Mouse (Mus musculus): ENCODE results near the gene Hoxb6. TPM values are rescaled to one million over a fixed set of nuclear protein-coding genes. Genes with fewer than 3 reads are reported as not detected.

The Hoxb6 gene
- polyA plus RNA-seq, 1 experiment, result not detected

- Histone ChIP-seq H3K4me2 (ENCODE audit: low read depth) (no peak overlapping the region), H3K4me3 (no peak overlapping the region), H3ac (ENCODE audit: control insufficient read depth, insufficient read length) (no peak overlapping the region), H3K79me2 (ENCODE audit: control insufficient read depth, insufficient read depth) (no peaks in the 10 kb centered on the region), H3K36me3 (ENCODE audit: control insufficient read depth, insufficient read depth) (no peaks in the 10 kb centered on the region), H3K27me3 (ENCODE audit: control insufficient read depth, insufficient read depth, insufficient read length) (peaks cover 86% of the 10 kb centered on the region)
- no peak for TF ChIP-seq CEBPB (IDR thresholded peaks at IDR 0.05; ENCODE audit: insufficient read depth, poor library complexity, severe bottlenecking)
- TF ChIP-seq MYOG (IDR thresholded peaks at IDR 0.05; ENCODE audit: control insufficient read depth in 1 of 3, insufficient read depth in 1 of 3, insufficient read length in 2 of 3, low read depth in 2 of 3), result no peak
- no peak for TF ChIP-seq SRF (IDR thresholded peaks at IDR 0.05; ENCODE audit: control insufficient read depth, insufficient read length, low read depth)
- no peak for TF ChIP-seq POLR2AphosphoS2 (IDR thresholded peaks at IDR 0.05; ENCODE audit: insufficient read length, low read depth)
- TF ChIP-seq POLR2A (IDR thresholded peaks at IDR 0.05; ENCODE audit: insufficient read length, low read depth), result no peak
- TF ChIP-seq E2F4 (IDR thresholded peaks at IDR 0.05; ENCODE audit: insufficient read depth), result no peak
- no peak for TF ChIP-seq USF1 (IDR thresholded peaks at IDR 0.05; ENCODE audit: low read depth)
- TF ChIP-seq MAX (IDR thresholded peaks at IDR 0.05; ENCODE audit: low read depth), result no peak
- TF ChIP-seq MYOD1 (IDR thresholded peaks at IDR 0.05; ENCODE audit: control insufficient read depth in 1 of 3, insufficient read length in 2 of 3, low read depth in 2 of 3), result no peak
- TF ChIP-seq REST (IDR thresholded peaks at IDR 0.05; ENCODE audit: insufficient read depth, insufficient read length), result no peak
- no peak for TF ChIP-seq TCF12 (IDR thresholded peaks at IDR 0.05; ENCODE audit: insufficient read depth, poor library complexity, severe bottlenecking)
- TF ChIP-seq TCF3 (IDR thresholded peaks at IDR 0.05; ENCODE audit: insufficient read length, low read depth), result no peak
These were observed 17.8 kb upstream of the Hoxb6 start for GRCm38 (mm10) chr11:96274428-96274827.

DNA sequence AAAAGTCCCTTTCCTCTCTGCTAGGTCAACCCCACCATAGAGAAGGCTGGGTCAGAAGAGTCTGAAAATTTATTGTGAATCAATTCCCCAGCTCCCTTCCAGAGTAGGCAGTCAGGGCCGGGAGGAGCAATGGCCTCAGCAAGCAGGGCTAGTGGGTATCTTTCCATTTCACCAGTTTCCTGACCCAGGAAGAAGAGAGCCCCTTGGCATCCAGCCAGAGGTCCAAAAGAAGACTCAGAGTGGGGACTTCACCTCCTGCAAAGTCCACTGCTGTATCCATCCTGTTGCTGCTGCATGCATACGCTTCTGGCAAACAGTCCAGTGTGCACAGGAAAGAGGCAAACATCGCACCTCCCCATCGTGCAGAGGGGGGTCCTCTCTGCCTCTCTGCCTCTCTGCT, 16.4 kb upstream of the Hoxb6 start:
- no peak for TF ChIP-seq REST (IDR thresholded peaks at IDR 0.05; ENCODE audit: insufficient read depth, insufficient read length)
- TF ChIP-seq SRF (IDR thresholded peaks at IDR 0.05; ENCODE audit: control insufficient read depth, insufficient read length, low read depth), result no peak
- no peak for TF ChIP-seq TCF3 (IDR thresholded peaks at IDR 0.05; ENCODE audit: insufficient read length, low read depth)
- TF ChIP-seq CEBPB (IDR thresholded peaks at IDR 0.05; ENCODE audit: insufficient read depth, poor library complexity, severe bottlenecking), result no peak
- no peak for TF ChIP-seq MAX (IDR thresholded peaks at IDR 0.05; ENCODE audit: low read depth)
- TF ChIP-seq POLR2AphosphoS2 (IDR thresholded peaks at IDR 0.05; ENCODE audit: insufficient read length, low read depth), result no peak
- no peak for TF ChIP-seq MYOD1 (IDR thresholded peaks at IDR 0.05; ENCODE audit: control insufficient read depth in 1 of 3, insufficient read length in 2 of 3, low read depth in 2 of 3)
- no peak for TF ChIP-seq E2F4 (IDR thresholded peaks at IDR 0.05; ENCODE audit: insufficient read depth)

GRCm38 (mm10) chr11:96277151-96278044, 14.9 kb upstream of the Hoxb6 start:
- Histone ChIP-seq H3K4me2 (ENCODE audit: low read depth) (no peak overlapping the region), H3K4me3 (no peak overlapping the region), H3K79me2 (ENCODE audit: control insufficient read depth, insufficient read depth) (no peaks in the 10 kb centered on the region), H3K36me3 (ENCODE audit: control insufficient read depth, insufficient read depth) (no peaks in the 10 kb centered on the region), H3ac (ENCODE audit: control insufficient read depth, insufficient read length) (no peak overlapping the region), H3K27me3 (ENCODE audit: control insufficient read depth, insufficient read depth, insufficient read length) (peaks cover 82% of the 10 kb centered on the region)
- no peak for TF ChIP-seq MYOD1 (IDR thresholded peaks at IDR 0.05; ENCODE audit: control insufficient read depth in 1 of 3, insufficient read length in 2 of 3, low read depth in 2 of 3)
- no peak for TF ChIP-seq E2F4 (IDR thresholded peaks at IDR 0.05; ENCODE audit: insufficient read depth)
- TF ChIP-seq SRF (IDR thresholded peaks at IDR 0.05; ENCODE audit: control insufficient read depth, insufficient read length, low read depth), result no peak
- no peak for TF ChIP-seq POLR2A (IDR thresholded peaks at IDR 0.05; ENCODE audit: insufficient read length, low read depth)
- TF ChIP-seq TCF3 (IDR thresholded peaks at IDR 0.05; ENCODE audit: insufficient read length, low read depth), result no peak
- no peak for TF ChIP-seq USF1 (IDR thresholded peaks at IDR 0.05; ENCODE audit: low read depth)
- TF ChIP-seq POLR2AphosphoS2 (IDR thresholded peaks at IDR 0.05; ENCODE audit: insufficient read length, low read depth), result no peak
- TF ChIP-seq CEBPB (IDR thresholded peaks at IDR 0.05; ENCODE audit: insufficient read depth, poor library complexity, severe bottlenecking), result no peak
- TF ChIP-seq MAX (IDR thresholded peaks at IDR 0.05; ENCODE audit: low read depth), result no peak
- TF ChIP-seq MYOG (IDR thresholded peaks at IDR 0.05; ENCODE audit: control insufficient read depth in 1 of 3, insufficient read depth in 1 of 3, insufficient read length in 2 of 3, low read depth in 2 of 3), result no peak
- TF ChIP-seq REST (IDR thresholded peaks at IDR 0.05; ENCODE audit: insufficient read depth, insufficient read length), result no peak
- no peak for TF ChIP-seq TCF12 (IDR thresholded peaks at IDR 0.05; ENCODE audit: insufficient read depth, poor library complexity, severe bottlenecking)

More for the DNA sequence above, 16.4 kb upstream of the Hoxb6 start:
- H3K27me3 ChIP-seq (ENCODE audit: control insufficient read depth, insufficient read depth, insufficient read length), result peaks cover 82% of the 10 kb centered on the region
- H3K79me2 ChIP-seq (ENCODE audit: control insufficient read depth, insufficient read depth), result no peaks in the 10 kb centered on the region
- H3K4me3 ChIP-seq, result no peak overlapping the region
- no peak overlapping the region for H3K4me2 ChIP-seq (ENCODE audit: low read depth)
- H3ac ChIP-seq (ENCODE audit: control insufficient read depth, insufficient read length), result no peak overlapping the region
- H3K36me3 ChIP-seq (ENCODE audit: control insufficient read depth, insufficient read depth), result no peaks in the 10 kb centered on the region

DNA sequence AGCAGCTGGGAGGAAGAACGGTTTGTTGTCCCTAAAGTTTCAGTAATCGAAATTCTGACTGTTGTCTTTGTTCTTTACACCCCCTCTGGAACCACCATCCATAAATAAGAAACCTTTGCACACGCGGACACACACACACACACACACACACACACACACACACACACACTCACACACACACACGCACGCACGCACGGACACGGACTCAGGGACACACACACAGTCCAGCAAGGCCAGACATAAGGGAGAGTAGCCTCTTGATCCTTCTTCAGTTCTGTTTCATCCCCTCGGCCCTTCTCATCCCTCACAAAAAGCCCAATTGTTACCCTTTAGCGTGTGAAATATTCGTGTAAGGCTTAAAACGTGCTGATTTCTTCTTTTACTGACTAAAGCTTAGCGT, 14.0 kb upstream of the Hoxb6 start:
- Histone ChIP-seq H3K79me2 (ENCODE audit: control insufficient read depth, insufficient read depth) (no peaks in the 10 kb centered on the region), H3K4me2 (ENCODE audit: low read depth) (no peak overlapping the region), H3K36me3 (ENCODE audit: control insufficient read depth, insufficient read depth) (no peaks in the 10 kb centered on the region), H3K27me3 (ENCODE audit: control insufficient read depth, insufficient read depth, insufficient read length) (peaks cover 83% of the 10 kb centered on the region), H3K4me3 (no peak overlapping the region), H3ac (ENCODE audit: control insufficient read depth, insufficient read length) (no peak overlapping the region)
- TF ChIP-seq TCF12 (IDR thresholded peaks at IDR 0.05; ENCODE audit: insufficient read depth, poor library complexity, severe bottlenecking) (no peak), CEBPB (IDR thresholded peaks at IDR 0.05; ENCODE audit: insufficient read depth, poor library complexity, severe bottlenecking) (no peak), REST (IDR thresholded peaks at IDR 0.05; ENCODE audit: insufficient read depth, insufficient read length) (no peak), E2F4 (IDR thresholded peaks at IDR 0.05; ENCODE audit: insufficient read depth) (no peak), TCF3 (IDR thresholded peaks at IDR 0.05; ENCODE audit: insufficient read length, low read depth) (no peak), MYOG (IDR thresholded peaks at IDR 0.05; ENCODE audit: control insufficient read depth in 1 of 3, insufficient read depth in 1 of 3, insufficient read length in 2 of 3, low read depth in 2 of 3) (no peak), MAX (IDR thresholded peaks at IDR 0.05; ENCODE audit: low read depth) (no peak), SRF (IDR thresholded peaks at IDR 0.05; ENCODE audit: control insufficient read depth, insufficient read length, low read depth) (no peak), USF1 (IDR thresholded peaks at IDR 0.05; ENCODE audit: low read depth) (no peak), POLR2AphosphoS2 (IDR thresholded peaks at IDR 0.05; ENCODE audit: insufficient read length, low read depth) (no peak), MYOD1 (IDR thresholded peaks at IDR 0.05; ENCODE audit: control insufficient read depth in 1 of 3, insufficient read length in 2 of 3, low read depth in 2 of 3) (no peak), POLR2A (IDR thresholded peaks at IDR 0.05; ENCODE audit: insufficient read length, low read depth) (no peak)
